Mouse (Mus musculus) erythroblast, embryonic 14.5 days (primary cell): ENCODE measurements around the gene Psma2. TPM values are rescaled to one million over a fixed set of nuclear protein-coding genes. Genes with fewer than 3 reads are reported as not detected.

Source experiments
- H3K27me3 ChIP-seq: 2 replicates; pipeline ENCODE4 v1.6.1; 2012; ENCODE audit warnings: inconsistent platforms; ENCODE audit not compliant: control insufficient read depth
- H3K36me3 ChIP-seq: 2 replicates; pipeline ENCODE4 v1.6.1; 2012; ENCODE audit warnings: mild to moderate bottlenecking, inconsistent platforms; ENCODE audit not compliant: control insufficient read depth
- H3K4me1 ChIP-seq: 2 replicates; pipeline ENCODE4 v1.6.1; 2012; ENCODE audit warnings: inconsistent platforms; ENCODE audit not compliant: control insufficient read depth
- H3K4me3 ChIP-seq: replicated peaks from 2 replicates; pipeline ENCODE3; 2012; ENCODE audit warnings: moderate library complexity, mild to moderate bottlenecking, inconsistent platforms
- H3K9me3 ChIP-seq: 2 replicates; pipeline ENCODE4 v1.6.1; 2012; ENCODE audit warnings: low read length, inconsistent platforms, mixed read lengths; ENCODE audit not compliant: control insufficient read depth
- GATA1 ChIP-seq: IDR thresholded peaks from 2 replicates; pipeline ENCODE4 v1.6.1; 2012; ENCODE audit warnings: low read length, inconsistent platforms, mixed read lengths
- TAL1 ChIP-seq: IDR thresholded peaks from 3 replicates; pipeline ENCODE4 v1.6.1; 2012; ENCODE audit warnings: low read length, inconsistent platforms, mixed read lengths
- polyA plus RNA-seq: library from polyadenylated mRNA; stranded (reverse); fragments of >175 nt; gene quantifications from 2 replicates; pipeline ENCODE4 v1.2.3, GENCODE M21; 2012

Gene Psma2
- polyA plus RNA-seq, 1 experiment: 1.0 TPM

DNA sequence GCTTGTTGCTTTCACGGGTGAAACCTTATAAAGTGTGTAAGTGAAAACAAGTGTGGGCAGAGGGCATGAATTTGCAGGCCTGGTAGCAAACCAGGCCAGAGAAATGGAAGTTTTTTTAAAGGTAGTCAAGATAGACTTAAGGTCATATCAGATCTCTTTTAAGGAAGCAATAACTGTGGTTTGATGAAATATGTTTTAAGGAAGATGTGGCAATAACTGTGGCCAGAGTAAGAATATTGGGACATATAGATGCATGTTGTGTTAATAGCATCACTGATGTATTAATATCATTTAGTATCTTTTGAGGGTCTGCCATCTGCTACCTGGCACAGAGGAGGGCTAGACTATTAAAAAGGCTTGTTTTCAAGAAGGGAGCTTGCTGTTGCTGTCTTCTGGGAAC, 27.0 kb downstream of the Psma2 start:
- H3K4me3 ChIP-seq: no peak overlapping the region
- no peaks in the 10 kb centered on the region for H3K27me3 ChIP-seq
- no peak for TF ChIP-seq GATA1
- no peak for TF ChIP-seq TAL1
- H3K4me1 ChIP-seq: no peaks in the 10 kb centered on the region
- peaks cover 23% of the 10 kb centered on the region for H3K36me3 ChIP-seq
- H3K9me3 ChIP-seq: no peaks in the 10 kb centered on the region

DNA sequence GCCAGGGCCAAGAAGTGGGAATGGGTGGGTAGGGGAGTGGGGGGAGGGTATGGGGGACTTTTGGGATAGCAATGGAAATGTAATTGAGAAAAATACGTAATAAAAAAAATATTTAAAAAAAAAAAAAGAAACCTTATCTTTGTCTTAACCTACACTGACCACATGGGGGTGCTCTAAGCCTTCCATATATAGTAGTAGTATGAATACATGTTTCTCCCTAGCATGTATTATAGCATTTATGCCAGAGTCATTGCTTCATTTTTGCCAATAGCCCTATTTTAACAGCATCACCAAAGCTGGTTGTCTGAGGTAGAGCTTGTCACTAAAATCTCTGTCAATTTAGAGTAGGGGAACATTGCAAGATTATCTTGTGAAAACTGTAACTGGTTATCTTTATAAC, 36.3 kb downstream of the Psma2 start:
- H3K4me3 ChIP-seq: no peak overlapping the region
- no peaks in the 10 kb centered on the region for H3K27me3 ChIP-seq
- H3K4me1 ChIP-seq: no peaks in the 10 kb centered on the region
- H3K36me3 ChIP-seq: no peaks in the 10 kb centered on the region
- TF ChIP-seq TAL1 (no peak), GATA1 (no peak)
- no peaks in the 10 kb centered on the region for H3K9me3 ChIP-seq

DNA sequence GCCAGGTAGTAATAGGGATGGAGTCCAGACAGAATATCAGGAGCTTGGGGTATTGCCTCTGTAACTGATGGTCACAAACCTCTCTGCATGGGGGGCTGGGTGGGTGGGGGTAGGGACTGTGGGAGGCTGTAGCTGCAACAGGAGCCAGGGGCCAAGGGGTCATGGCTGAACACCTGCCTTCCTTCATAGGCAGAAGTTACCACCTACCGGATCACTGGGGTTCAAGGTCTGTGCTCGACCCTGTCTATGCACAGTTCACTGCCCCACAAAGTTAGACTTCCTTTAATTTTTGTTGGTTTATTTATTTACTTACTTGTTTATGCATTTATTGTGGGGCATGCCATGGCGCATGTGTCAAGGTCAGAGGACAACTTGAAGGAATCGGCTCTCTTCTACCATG, 54.1 kb downstream of the Psma2 start:
- Histone ChIP-seq H3K4me3 (no peak overlapping the region), H3K9me3 (no peaks in the 10 kb centered on the region), H3K27me3 (no peaks in the 10 kb centered on the region), H3K4me1 (no peaks in the 10 kb centered on the region), H3K36me3 (no peaks in the 10 kb centered on the region)
- TF ChIP-seq TAL1 (no peak), GATA1 (no peak)

DNA sequence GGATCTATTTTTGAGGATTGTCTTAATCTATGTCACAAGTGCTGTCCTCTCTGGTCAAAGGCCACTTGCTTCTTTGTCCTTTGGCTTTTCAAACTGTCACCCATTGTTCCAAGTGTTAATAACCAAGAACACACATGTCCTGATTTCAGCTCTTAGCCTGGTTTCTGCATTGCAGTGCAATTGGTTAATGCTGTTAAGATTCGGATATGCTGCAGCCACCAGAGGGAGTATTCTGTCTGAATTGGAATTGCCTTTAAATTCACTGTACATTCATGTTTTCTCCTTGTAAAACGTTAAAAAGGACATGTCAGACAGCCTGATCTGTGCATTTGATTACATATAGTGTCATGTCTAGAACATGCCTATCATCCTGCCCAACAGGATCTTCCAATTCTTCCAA, 57.3 kb downstream of the Psma2 start:
- Histone ChIP-seq H3K4me1 (no peaks in the 10 kb centered on the region), H3K36me3 (no peaks in the 10 kb centered on the region), H3K4me3 (no peak overlapping the region), H3K27me3 (no peaks in the 10 kb centered on the region), H3K9me3 (no peaks in the 10 kb centered on the region)
- TF ChIP-seq TAL1: no peak
- no peak for TF ChIP-seq GATA1

DNA sequence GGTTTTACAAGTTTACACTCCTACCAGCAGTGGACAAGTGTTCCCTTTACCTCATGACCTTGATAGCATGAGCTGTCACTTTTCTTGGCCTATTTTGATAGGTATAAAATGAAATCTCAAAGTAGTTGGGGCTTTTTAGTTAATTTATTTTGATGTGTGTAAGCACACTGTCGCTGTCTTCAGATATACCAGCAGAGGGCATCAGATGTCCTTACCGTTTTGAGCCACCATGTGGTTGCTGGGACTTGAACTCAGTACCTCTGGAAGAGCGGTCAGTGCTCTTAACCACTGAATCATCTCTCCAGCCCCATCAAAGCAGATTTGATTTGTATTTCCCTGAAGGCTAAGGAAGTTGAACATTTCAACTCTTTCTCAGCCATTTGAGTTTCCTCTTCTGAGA, 75.9 kb downstream of the Psma2 start:
- H3K36me3 ChIP-seq: no peaks in the 10 kb centered on the region
- no peak for TF ChIP-seq GATA1
- TF ChIP-seq TAL1: no peak
- H3K4me3 ChIP-seq: no peak overlapping the region
- H3K9me3 ChIP-seq: no peaks in the 10 kb centered on the region
- no peaks in the 10 kb centered on the region for H3K4me1 ChIP-seq
- H3K27me3 ChIP-seq: no peaks in the 10 kb centered on the region

DNA sequence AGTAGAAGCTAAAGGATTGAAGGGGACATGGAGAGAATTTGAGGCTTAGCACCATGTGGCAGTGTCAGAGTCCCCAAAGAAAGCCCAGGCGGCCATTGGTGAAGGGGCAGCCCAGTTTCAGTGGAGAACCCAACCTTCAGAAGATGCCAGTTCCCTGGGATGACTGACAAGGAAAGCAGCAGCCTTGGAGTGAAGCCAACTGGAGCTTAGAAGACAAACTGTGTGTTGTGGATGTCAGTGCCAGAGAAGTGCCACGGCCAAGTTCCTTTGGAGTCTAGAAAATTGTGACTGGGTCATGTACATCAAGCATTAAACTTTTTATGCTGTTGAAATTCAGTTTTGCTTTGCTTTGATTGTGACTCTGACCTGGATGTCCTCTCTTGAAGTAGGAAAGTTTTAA, 103.8 kb downstream of the Psma2 start:
- Histone ChIP-seq H3K4me3 (no peak overlapping the region), H3K4me1 (no peaks in the 10 kb centered on the region), H3K9me3 (no peaks in the 10 kb centered on the region), H3K36me3 (no peaks in the 10 kb centered on the region), H3K27me3 (no peaks in the 10 kb centered on the region)
- TF ChIP-seq GATA1: no peak
- no peak for TF ChIP-seq TAL1

DNA sequence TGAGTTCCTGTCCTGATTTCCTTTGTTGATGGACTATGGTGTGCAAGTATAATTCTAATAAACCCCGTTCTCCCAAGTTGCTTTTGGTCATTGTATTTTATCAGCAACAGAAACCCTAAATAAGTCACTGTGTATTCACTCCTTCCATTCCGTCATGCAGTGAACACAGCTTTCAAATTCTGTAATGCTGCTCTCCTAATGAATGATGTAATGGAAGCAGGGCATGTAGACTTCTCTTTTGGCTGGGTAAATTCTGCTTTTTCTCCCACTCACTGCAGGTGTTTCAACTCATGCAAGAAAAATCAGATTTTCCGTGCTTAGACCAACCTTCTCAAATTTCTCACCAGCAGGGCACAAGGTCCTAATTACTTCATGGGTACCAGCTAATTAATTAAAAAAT, 104.7 kb downstream of the Psma2 start:
- Histone ChIP-seq H3K9me3 (no peaks in the 10 kb centered on the region), H3K4me3 (no peak overlapping the region), H3K36me3 (no peaks in the 10 kb centered on the region), H3K27me3 (no peaks in the 10 kb centered on the region), H3K4me1 (no peaks in the 10 kb centered on the region)
- TF ChIP-seq TAL1 (no peak), GATA1 (no peak)

Other genes with a start within 250 kb of the Psma2 start
- 0.01 and 0.07 TPM in 2 replicates for gene Hecw1, start 90.0 kb upstream of the Psma2 start, polyA plus RNA-seq
- gene Mrpl32, start 75 bp upstream of the Psma2 start, polyA plus RNA-seq: 1.8 and 2.9 TPM in 2 replicates
- gene AW209491, start 16.9 kb downstream of the Psma2 start, polyA plus RNA-seq: 0.02 and 0.04 TPM in 2 replicates